Mouse (Mus musculus) forebrain, embryonic 13.5 days (tissue): ENCODE data around the gene Cers2. TPM values are rescaled to one million over a fixed set of nuclear protein-coding genes. Genes with fewer than 3 reads are reported as not detected.
"Not testable (repeated sequence)": the region's sequence is repeated elsewhere in the genome, so short reads cannot be mapped to it uniquely, and the experiment has no call there.

Experiments used
- ATAC-seq: fragments of 200-750 bp; cut with Nextera tagmentation; 2 replicates; pipeline ENCODE4 v1.8.0; 2017
- H3K27ac ChIP-seq: fragments of 300-500 bp; sonication (generic); 2 replicates; pipeline ENCODE4 v1.5.1; 2015; ENCODE audit warnings: inconsistent platforms, mild to moderate bottlenecking, moderate library complexity
- H3K27me3 ChIP-seq: fragments of 300-500 bp; sonication (generic); 2 replicates; pipeline ENCODE4 v1.6.1; 2015; ENCODE audit warnings: mild to moderate bottlenecking, inconsistent platforms
- H3K36me3 ChIP-seq: fragments of 300-500 bp; sonication (generic); 2 replicates; pipeline ENCODE4 v1.6.1; 2015; ENCODE audit warnings: mild to moderate bottlenecking, inconsistent platforms; ENCODE audit not compliant: poor library complexity, severe bottlenecking
- H3K4me1 ChIP-seq: fragments of 300-500 bp; sonication (generic); 2 replicates; pipeline ENCODE4 v1.6.1; 2015; ENCODE audit warnings: inconsistent platforms
- H3K4me2 ChIP-seq: fragments of 300-500 bp; sonication (generic); 2 replicates; pipeline ENCODE4 v1.6.1; 2015; ENCODE audit warnings: inconsistent platforms, mild to moderate bottlenecking, moderate library complexity
- H3K4me3 ChIP-seq: fragments of 300-500 bp; sonication (generic); 2 replicates; pipeline ENCODE4 v1.5.1; 2015; ENCODE audit warnings: mild to moderate bottlenecking, inconsistent platforms
- H3K9ac ChIP-seq: fragments of 300-500 bp; sonication (generic); 2 replicates; pipeline ENCODE4 v1.6.1; 2015; ENCODE audit warnings: mild to moderate bottlenecking, inconsistent platforms
- H3K9me3 ChIP-seq: fragments of 300-500 bp; sonication (generic); replicated peaks from 2 replicates; pipeline ENCODE4 v1.6.1; 2016; ENCODE audit warnings: inconsistent platforms
- WGBS: fragments of 180-500 bp; shearing (Covaris S2); methylation state at CpG from one replicate; pipeline ENCODE4 v1.1.7; 2015; 5-methylcytosine and 5-hydroxymethylcytosine counted together
- polyA plus RNA-seq: library from polyadenylated mRNA; unstranded; fragments of >200 nt; fragmentation: Nextera tagmentation; extraction: Ambion mirVana; gene quantifications from 2 replicates; pipeline ENCODE4 v1.2.1, GENCODE M21; 2015

The Cers2 gene
- polyA plus RNA-seq, 1 experiment from 2014 or later: 98.4 TPM

- Histone ChIP-seq H3K36me3 (peaks cover 21% of the 10 kb centered on the region), H3K4me3 (peak within 1 kb of the TSS; percentile 52), H3K4me2 (peak within 1 kb of the TSS; percentile 55), H3K9ac (peak within 1 kb of the TSS; percentile 67)
- not testable (repeated sequence) for H3K27me3 ChIP-seq, H3K9me3 ChIP-seq, H3K27ac ChIP-seq, H3K4me1 ChIP-seq
- under 1% methylated on average over 26 of the region's 57 CpGs for WGBS
- ATAC-seq: peak; percentile 97
These were observed 42.3 kb downstream of the Cers2 start, which contains the start of gene Setdb1 for GRCm38 (mm10) chr3:95356701-95357449. Gene Setdb1 (minus strand): TSS chr3:95357202.

- H3K9ac ChIP-seq: no peak overlapping the region
- H3K27ac ChIP-seq: no peak overlapping the region
- peaks cover 12% of the 10 kb centered on the region for H3K36me3 ChIP-seq
- no peaks in the 10 kb centered on the region for H3K9me3 ChIP-seq
- H3K4me2 ChIP-seq: no peak overlapping the region
- peaks cover 7% of the 10 kb centered on the region; the same call in 1 of the 2 replicates for H3K4me1 ChIP-seq
- ATAC-seq: no peak
- no peak overlapping the region for H3K4me3 ChIP-seq
- 94% methylated on average over 2 of the region's 2 CpGs for WGBS
- no peaks in the 10 kb centered on the region for H3K27me3 ChIP-seq
These were observed 43.2 kb downstream of the Cers2 start for GRCm38 (mm10) chr3:95357746-95358145.

GRCm38 (mm10) chr3:95360276-95360675 is 45.7 kb downstream of the Cers2 start:
- H3K27me3 ChIP-seq, H3K4me2 ChIP-seq, H3K9ac ChIP-seq, H3K9me3 ChIP-seq, H3K36me3 ChIP-seq, ATAC-seq, H3K27ac ChIP-seq, H3K4me1 ChIP-seq, H3K4me3 ChIP-seq: not testable (repeated sequence)
- whole genome bisulfite sequencing: 87% methylated on average over 3 of the region's 3 CpGs

- Histone ChIP-seq H3K9me3 (no peaks in the 10 kb centered on the region), H3K27ac (no peak overlapping the region), H3K27me3 (no peaks in the 10 kb centered on the region), H3K4me2 (no peak overlapping the region), H3K4me1 (no peaks in the 10 kb centered on the region), H3K4me3 (no peak overlapping the region), H3K36me3 (no peaks in the 10 kb centered on the region), H3K9ac (no peak overlapping the region)
- ATAC-seq: no peak
These were observed 55.5 kb downstream of the Cers2 start for GRCm38 (mm10) chr3:95370101-95370500.

Other genes starting within 250 kb of the Cers2 start
- 20.4 and 20.6 TPM in 2 replicates for gene Pip5k1a, start 207.9 kb upstream of the Cers2 start, polyA plus RNA-seq
- gene Vps72, start 203.8 kb upstream of the Cers2 start, polyA plus RNA-seq: 266 and 271 TPM in 2 replicates
- gene Tmod4, start 190.3 kb upstream of the Cers2 start, polyA plus RNA-seq: 0.72 and 0.81 TPM in 2 replicates
- 99.5 and 106 TPM in 2 replicates for gene Scnm1, start 180.8 kb upstream of the Cers2 start, polyA plus RNA-seq
- gene Lysmd1, start 180.7 kb upstream of the Cers2 start, polyA plus RNA-seq: 29.6 and 30.8 TPM in 2 replicates
- gene Tnfaip8l2, start 172.4 kb upstream of the Cers2 start, polyA plus RNA-seq: 1.1 and 1.2 TPM in 2 replicates
- 14.1 and 14.6 TPM in 2 replicates for gene Sema6c, start 154.3 kb upstream of the Cers2 start, polyA plus RNA-seq
- 7.7 and 8.5 TPM in 2 replicates for gene Gabpb2, start 96.9 kb upstream of the Cers2 start, polyA plus RNA-seq
- gene Cdc42se1, start 86.1 kb upstream of the Cers2 start, polyA plus RNA-seq: 92.3 and 96.3 TPM in 2 replicates
- 174 and 191 TPM in 2 replicates for gene Mllt11, start 82.6 kb upstream of the Cers2 start, polyA plus RNA-seq
- gene Gm128, start 73.2 kb upstream of the Cers2 start, polyA plus RNA-seq: 0.19 and 0.38 TPM in 2 replicates
- gene Bnipl, start 63.6 kb upstream of the Cers2 start, polyA plus RNA-seq: not detected in 2 replicates
- 39.6 and 40.0 TPM in 2 replicates for gene Mindy1, start 33.4 kb upstream of the Cers2 start, polyA plus RNA-seq
- 28.4 and 32.7 TPM in 2 replicates for gene Prune1, start 32.7 kb upstream of the Cers2 start, polyA plus RNA-seq
- gene Anxa9, start 7.6 kb upstream of the Cers2 start, polyA plus RNA-seq: 0.52 and 1.1 TPM in 2 replicates
- gene Setdb1, start 42.4 kb downstream of the Cers2 start, polyA plus RNA-seq: 45.4 and 51.8 TPM in 2 replicates
- not detected in 2 replicates for gene 4930558C23Rik, start 88.0 kb downstream of the Cers2 start, polyA plus RNA-seq
- 24.8 and 28.1 TPM in 2 replicates for gene Arnt, start 119.6 kb downstream of the Cers2 start, polyA plus RNA-seq
- gene Ctsk, start 184.5 kb downstream of the Cers2 start, polyA plus RNA-seq: 3.2 and 4.3 TPM in 2 replicates
- 6.5 and 7.6 TPM in 2 replicates for gene Ctss, start 212.0 kb downstream of the Cers2 start, polyA plus RNA-seq
- gene Hormad1, start 244.9 kb downstream of the Cers2 start, polyA plus RNA-seq: not detected in 2 replicates